Mouse (Mus musculus) liver, embryonic 14.5 days (tissue): Measurements from ENCODE around the gene Nle1.

Experiments
- CTCF ChIP-seq: IDR thresholded peaks from 2 replicates; pipeline ENCODE4 v1.5.1; 2016; ENCODE audit warnings: antibody characterized with exemption, low read depth, control low read depth
- EP300 ChIP-seq: IDR thresholded peaks from 2 replicates; pipeline ENCODE4 v1.6.1; 2016; ENCODE audit warnings: antibody characterized with exemption, low read depth

GRCm38 (mm10) chr11:82950736-82951481, 42.7 kb upstream of the Nle1 start, which contains the start of gene Slfn5:
- TF ChIP-seq CTCF (no peak), EP300 (no peak)
